Comparison of ENCODE assay signal across 24 mouse cellular contexts in genomic region chr5:103440418-103441276, GRCm38 (mm10). TPM values are rescaled to one million over a fixed set of nuclear protein-coding genes. Genes with fewer than 3 reads are reported as not detected.
DNase-seq lines count a peak whose midpoint lies in the region; TF ChIP-seq lines count a peak whose summit lies in the region.
"Had no signal": no experiment of that assay in that cellular context is flagged by ENCODE, and none has a peak within 500 bp of the region (broad histone marks: within the 10 kb centered on the region; RNA-seq: fewer than 3 reads in every experiment).

No protein-coding gene starts in this region.

- H3K4me3 ChIP-seq in gastrocnemius, adult 2 months = no peak overlapping the region
- H3K4me3 ChIP-seq: forebrain, embryonic 10.5 days; forebrain, embryonic 13.5 days; heart, embryonic 12.5 days; heart, embryonic 15.5 days had no signal

- DNase-seq in A20 (ENCODE audit: low read depth, low spot score) = peak; percentile 56
- DNase-seq in CD4-positive helper T cell, adult 2 months (ENCODE audit: low read depth, low spot score) = peak; percentile 33
- peak; percentile 77 for DNase-seq in MEL-GATA-1-ER (ENCODE audit: extremely low read depth, low read depth)
- no peak for DNase-seq in gastrocnemius, adult 2 months
- no peak for DNase-seq in left cerebral cortex, postnatal 14 days (ENCODE audit: low spot score in 2 of 2)
- DNase-seq in kidney, adult 8-10 months = no peak
- DNase-seq: adrenal gland, adult 8-10 months; adrenal gland, postnatal 25 days; cerebellum, adult 11-12 months; cerebellum, adult 8-10 months; cerebellum, postnatal 10 days; cerebellum, postnatal 36 days; gastrocnemius, postnatal 10 days; gastrocnemius, postnatal 36 days; heart, postnatal 10 days; heart, postnatal 36 days; kidney, adult 2 months had no signal

- intact Hi-C loops in gastrocnemius, adult 2 months (cut with DNase I) = no loop called here
- intact Hi-C loops in left cerebral cortex, postnatal 14 days (cut with DNase I) = no loop called here

- no peak for TF ChIP-seq CTCF in gastrocnemius, adult 2 months (IDR thresholded peaks at IDR 0.05)

- no peak overlapping the region for H3K27ac ChIP-seq in gastrocnemius, adult 2 months
- H3K27ac ChIP-seq: forebrain, embryonic 10.5 days; forebrain, embryonic 13.5 days; heart, embryonic 15.5 days; hindbrain, embryonic 14.5 days; hindbrain, postnatal 0 days had no signal

RNA-seq across cellular contexts. Expression of gene Ptpn13, which starts 15.7 kb away (rescaled TPM):
- total RNA-seq in gastrocnemius, adult 2 months (2021) = 1 to 10 TPM; 1.9 to 2.9 TPM
- 1 to 10 TPM; 8.3 to 9.6 TPM for total RNA-seq in left cerebral cortex, postnatal 14 days (2021)
- total RNA-seq: granulocyte monocyte progenitor cell, adult 5-6 weeks had no signal

Comparison
In these comparisons a context has a peak if more than half of its experiments do, and no peak if none do; other contexts are left out.
1. DNase-seq: peak in A20 (single experiment), CD4-positive helper T cell, adult 2 months (single experiment) and MEL-GATA-1-ER (single experiment); none in gastrocnemius, adult 2 months (single experiment), left cerebral cortex, postnatal 14 days (0 of 2) and kidney, adult 8-10 months (0 of 2).